Mouse (Mus musculus) heart, adult 9 months (tissue): ENCODE data around the gene Gpank1.
A peak's percentile ranks its signal among the peaks of the same experiment; 100 is the strongest.
"Not testable (repeated sequence)": the region's sequence is repeated elsewhere in the genome, so short reads cannot be mapped to it uniquely, and the experiment has no call there.

ENCODE experiments used
- DNase-seq, 2 experiments: peaks; one replicate each; pipeline ENCODE4 v3.0.0; 2022; ENCODE audit warnings: low spot score in 2 of 2

Gpank1 gene

DNA sequence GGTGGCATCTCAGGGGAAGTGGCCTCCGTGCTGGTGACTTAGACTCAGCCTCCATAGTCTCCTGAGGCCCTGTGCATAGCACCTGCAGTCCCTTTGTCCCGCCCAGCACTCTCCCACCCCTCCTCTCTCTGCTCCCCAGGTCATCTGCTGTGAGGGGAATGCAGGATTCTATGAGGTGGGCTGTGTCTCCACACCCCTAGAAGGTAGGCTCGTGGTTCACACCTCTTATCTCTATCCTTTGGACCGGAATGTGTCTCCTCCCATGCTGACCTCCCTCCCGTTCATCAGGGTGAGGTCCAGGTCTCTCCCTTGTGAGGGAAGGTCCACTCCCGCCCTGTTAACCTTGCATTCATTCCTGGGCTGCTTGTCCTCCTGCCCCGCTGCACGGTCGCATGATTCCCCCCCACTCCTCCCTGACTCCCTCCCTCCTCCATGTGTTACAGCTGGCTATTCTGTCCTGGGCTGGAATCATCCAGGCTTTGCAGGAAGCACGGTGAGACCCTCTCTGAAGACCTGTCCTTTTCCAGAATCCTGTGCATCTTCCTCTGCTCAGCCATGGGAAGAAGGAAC is 21.0 kb upstream of the Gpank1 start:
- DNase-seq: no peak

DNA sequence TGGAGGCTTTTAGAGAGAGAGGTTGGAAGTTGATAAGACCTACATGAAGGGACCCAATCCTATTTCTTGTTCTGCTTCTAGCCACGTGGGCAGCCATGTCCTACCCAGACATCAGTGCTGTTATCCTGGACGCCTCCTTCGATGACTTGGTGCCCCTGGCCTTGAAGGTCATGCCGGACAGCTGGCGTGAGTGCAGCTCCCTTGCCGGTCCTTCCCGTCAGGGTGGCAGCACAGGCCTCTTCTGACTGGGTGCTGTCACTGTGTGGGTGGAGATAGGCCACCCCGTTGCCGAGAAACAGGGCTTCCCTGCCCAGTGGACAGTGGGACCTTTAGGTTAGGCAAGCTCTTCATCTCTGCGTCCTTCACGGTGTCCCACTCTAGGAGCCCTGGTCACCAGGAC is 20.1 kb upstream of the Gpank1 start:
- no peak for DNase-seq

DNA sequence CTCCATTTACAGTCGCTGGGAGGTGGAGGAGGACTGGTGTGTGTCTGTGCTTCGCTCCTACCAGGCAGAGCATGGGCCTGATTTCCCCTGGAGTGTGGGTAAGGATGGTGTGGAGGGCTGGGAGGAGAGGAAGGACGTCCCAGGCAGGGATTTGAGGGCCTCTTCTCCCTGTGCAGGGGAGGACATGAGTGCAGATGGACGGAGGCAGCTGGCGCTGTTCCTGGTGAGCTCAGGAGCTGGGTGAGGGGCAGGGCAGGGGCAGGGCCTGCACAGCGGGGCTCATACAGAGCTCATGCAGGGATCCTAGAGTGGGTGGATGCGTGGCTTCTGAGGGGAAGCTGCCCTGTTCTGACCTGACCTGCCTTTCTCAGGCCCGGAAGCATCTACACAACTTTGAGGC is 19.0 kb upstream of the Gpank1 start:
- DNase-seq: no peak

DNA sequence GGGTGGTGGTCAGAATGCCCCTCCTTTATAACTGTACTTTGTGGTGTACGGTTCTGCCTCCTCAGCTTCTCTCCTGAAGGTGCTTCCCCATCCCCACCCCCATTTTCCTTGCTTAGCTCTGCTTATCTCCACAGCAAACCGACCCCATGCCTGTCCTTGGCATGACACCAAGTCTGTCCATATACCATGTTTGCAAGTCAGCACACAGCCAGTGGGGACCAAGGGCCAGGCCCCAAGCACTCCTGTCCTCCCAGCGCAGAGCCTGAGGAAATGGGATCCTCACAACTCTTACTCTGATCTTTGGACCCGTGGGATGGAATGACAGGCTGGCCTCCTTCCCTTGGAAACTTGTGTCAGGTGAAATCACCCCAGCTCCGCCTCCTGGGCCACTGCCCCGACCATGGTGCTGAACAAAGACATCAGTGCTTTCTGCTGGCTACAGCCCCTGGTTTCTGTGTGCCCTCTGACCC is 18.0 kb upstream of the Gpank1 start:
- no peak for DNase-seq

DNA sequence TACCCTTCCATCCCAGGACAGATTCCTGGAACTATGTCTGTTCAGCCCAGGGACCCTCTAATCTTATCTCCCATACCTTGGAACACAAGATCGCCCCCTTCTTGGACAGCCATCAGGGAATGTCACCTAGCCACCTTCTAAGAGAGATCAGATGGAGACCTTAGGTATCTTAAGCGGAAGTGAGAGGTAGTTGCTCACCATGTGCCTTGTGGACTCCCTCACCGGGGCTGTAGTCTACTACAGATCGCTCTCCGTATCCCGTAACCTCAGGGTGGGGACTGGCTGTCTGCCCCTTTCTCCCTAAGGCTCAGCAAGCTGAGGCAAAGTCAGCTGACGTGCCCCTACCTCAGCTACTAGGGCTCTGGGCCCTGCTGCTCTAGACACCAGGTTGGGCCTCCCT is 17.2 kb upstream of the Gpank1 start:
- DNase-seq: no peak

DNA sequence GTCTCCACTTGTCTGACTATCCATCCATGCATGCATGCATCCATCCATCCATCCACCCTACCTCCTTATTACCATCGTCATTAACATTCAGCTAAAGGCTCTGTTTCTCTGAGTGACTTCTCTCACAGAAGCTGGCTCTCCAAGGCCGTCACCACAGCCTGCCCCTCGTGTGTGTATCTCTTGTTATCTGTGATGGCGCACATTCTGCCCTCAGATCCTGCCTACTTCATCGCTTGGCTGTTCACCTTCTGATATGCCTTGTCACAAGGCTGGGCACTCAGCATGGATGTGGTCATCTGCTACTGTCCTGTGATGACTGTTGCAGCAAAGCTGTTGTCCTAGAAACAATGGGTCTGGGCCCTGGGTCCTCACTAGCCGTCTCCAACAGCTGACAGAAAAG is 16.5 kb upstream of the Gpank1 start:
- DNase-seq: no peak

DNA sequence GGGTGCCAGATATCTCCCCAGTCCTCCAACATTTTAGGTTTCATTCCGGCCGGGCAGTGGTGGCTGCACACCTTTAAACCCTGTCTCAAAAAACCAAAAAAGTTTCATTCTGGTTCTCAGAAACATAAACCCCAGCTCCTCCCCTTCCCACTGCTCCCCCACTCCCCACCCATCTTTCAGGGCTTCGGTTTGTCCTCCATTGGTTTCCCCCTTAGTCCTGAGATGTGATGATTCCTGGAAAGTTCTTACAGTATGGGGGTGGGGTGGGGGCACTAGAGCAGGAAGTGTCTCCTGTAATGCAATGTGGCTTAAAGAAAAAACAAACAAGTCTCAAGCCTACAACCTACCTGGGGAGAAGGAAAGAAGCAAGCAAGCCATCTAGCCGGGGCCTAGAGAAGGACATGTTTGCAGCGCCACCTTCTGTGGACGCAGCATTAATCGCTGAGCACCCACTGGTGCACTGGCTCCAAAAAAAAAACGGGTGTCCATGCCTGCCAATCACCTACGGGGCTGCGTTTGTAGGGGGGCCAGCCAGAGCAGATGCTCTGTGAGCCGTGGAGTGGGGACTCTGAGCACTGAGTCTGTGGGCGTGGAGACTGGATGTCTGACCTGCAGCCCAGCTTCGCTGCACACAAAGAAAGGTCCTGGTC is 15.4 kb upstream of the Gpank1 start:
- DNase-seq: no peak

DNA sequence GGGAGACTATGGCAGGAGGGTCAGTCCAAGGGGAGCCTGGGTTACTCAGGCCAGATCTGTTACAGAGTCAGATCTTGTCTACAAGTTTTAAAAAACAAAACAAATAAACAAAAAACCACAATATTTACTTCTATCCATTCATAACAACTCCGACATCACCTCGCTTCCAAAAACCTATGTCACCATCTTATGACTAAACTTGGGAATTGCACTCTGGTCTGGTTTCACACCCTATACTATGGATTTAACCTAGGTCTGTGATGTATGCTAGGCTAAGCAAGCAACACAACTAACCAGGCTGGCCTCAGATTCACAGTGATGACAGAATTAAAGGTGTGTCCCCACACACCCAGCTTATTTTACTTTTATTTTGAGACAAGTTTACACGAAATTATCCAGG is 14.7 kb upstream of the Gpank1 start:
- DNase-seq: no peak

DNA sequence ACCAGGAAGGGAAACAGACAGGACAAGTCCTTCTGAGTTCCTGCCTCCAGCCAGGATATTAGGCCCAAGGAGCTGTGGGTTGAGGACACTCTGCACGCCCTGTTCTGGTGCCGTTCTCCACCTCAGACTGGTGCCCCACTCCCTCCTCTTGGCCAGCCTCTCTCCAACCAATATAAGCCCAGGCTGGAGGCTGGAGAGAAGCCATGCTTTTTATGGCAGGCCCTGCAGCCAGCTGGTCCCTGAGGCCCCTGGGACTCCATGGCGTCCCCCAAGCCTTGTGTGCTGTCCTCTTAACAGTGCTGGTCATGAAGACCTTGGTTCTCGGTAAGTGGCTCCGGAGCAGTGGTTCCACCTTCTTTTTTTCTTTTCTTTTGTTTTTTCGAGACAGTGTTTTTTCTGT is 13.2 kb upstream of the Gpank1 start, which contains the start of gene Ly6g5c:
Gene Ly6g5c (plus strand): TSS at position 183 of the 400 bp plus-strand sequence.
- no peak for DNase-seq

DNA sequence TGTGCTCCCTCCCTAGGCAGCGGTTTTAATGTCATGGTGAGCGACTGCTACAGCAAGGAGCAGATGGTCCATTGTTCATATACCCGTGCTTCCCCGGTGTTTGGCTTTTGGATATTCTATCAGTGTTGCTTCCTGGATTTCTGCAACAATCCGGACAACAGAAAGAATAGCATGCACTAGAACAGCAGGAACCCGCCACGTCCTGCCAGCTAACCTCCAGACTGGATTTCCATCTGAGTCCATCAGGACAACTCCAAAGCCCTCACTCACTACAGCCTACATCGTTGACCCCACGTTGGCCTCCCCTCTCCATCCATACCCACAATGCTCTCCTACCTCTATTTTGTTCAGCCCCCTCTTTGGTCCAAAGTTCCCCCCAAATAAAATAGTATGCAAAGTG is 9.5 kb upstream of the Gpank1 start:
- DNase-seq: no peak

DNA sequence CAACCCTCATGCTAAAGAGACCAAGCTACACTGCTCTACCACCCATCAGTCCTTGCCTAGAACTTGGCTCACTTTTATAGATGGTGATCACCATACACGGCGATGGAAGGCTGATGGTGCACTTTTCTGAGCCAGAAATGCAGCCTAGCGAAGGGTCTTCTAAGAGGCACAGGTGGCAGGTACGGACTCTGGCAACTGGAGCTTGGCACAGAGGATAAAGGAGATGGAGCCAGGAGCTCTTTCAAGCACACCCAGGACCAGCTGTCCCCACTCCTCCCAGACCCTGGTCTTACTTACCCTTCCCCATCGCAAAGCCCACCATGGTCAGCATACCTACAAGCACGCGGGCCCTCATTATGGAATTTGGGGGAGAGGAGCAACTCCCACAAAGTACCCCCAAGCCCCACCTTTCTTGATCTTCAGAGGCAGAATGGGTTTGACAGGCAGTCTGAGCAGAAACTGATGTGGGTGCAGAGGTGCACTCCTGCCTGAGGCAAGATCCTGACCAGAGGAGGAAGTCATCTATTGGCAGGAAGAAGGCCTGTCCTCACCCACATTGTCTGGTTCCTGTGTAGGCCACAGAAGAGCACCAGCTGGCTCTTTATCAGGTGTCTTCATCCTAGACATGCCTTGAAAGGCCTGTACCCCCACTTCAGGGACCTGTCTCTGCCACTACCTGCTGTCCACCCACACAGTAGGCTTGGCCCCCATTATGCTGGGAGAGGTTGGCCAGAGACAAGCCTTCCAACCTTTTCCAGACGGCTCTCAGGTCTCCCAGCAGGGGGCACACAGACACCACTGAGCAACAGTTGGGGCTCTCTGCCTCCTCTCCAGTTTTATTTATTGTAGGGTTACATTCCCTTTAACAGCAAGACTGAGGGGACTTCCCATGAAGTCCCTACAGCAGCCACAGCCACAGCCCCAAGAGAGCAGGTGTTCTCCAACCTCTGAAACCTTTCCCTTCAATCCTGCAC is 5.9 kb upstream of the Gpank1 start, which contains the start of gene Ly6g5b:
Gene Ly6g5b (minus strand): TSS at position 383 of the 974 bp plus-strand sequence.
- no peak for DNase-seq

DNA sequence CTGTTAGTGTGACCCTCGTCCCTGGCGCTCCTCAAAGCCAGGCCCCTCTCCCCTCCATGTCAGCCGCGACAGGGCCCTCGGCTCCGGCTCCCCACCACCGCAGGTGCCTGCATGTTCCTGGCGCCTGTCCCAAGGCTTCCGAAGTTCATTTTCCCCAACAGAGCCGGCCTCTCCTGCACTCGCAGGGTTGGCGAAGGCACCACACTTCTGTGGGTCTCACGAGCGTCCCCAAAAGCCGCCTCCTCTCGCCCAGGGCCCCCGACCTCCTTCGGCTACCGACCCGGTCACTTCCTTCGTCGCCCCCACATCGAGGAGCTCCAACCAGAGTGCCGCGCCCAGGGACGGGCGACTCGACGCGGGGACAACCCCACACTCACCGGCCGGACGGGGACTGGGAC is 511 bp upstream of the Gpank1 start:
- DNase-seq: no peak

DNA sequence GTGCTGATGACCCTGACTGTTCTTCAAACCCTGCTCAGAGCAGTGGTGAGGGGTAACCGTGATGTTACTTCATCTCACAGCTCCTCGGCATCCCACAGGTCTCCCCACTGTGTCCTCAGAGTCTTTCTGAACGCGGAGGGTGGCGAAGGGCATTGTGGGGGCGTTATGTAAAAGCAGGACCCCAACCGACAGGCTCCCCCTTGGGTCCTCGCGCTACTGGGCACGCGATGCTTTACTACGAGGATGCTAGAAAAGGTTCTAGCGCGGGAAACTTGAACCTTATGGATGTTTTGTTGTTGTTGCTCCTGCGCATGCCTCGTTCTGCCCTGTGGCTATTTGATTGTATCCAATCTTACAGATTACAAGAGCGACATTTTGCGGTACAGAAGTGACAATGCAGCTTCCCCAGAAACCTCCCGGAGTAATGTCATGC is 632 bp downstream of the Gpank1 start, which contains the start of gene Csnk2b:
Gene Csnk2b (minus strand): TSS at position 183 of the 433 bp plus-strand sequence.
- peak; percentile 31 to 39 for DNase-seq

DNA sequence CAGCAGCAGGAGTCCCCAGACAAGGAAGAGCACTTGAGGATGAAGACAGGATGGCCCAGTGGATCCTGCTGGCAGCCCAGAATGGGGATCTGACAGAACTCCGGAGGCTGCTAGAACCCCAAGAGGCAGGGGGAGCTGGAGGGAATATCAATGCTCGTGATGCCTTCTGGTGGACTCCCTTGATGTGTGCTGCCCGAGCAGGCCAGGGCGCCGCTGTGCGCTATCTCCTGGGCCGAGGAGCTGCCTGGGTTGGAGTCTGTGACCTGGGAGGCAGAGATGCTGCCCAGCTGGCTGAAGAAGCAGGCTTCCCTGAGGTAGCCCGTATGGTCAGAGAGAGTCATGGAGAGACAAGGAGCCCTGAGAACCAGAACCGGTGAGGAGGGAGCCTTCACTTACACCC is 2.0 kb downstream of the Gpank1 start:
- not testable (repeated sequence) for DNase-seq

DNA sequence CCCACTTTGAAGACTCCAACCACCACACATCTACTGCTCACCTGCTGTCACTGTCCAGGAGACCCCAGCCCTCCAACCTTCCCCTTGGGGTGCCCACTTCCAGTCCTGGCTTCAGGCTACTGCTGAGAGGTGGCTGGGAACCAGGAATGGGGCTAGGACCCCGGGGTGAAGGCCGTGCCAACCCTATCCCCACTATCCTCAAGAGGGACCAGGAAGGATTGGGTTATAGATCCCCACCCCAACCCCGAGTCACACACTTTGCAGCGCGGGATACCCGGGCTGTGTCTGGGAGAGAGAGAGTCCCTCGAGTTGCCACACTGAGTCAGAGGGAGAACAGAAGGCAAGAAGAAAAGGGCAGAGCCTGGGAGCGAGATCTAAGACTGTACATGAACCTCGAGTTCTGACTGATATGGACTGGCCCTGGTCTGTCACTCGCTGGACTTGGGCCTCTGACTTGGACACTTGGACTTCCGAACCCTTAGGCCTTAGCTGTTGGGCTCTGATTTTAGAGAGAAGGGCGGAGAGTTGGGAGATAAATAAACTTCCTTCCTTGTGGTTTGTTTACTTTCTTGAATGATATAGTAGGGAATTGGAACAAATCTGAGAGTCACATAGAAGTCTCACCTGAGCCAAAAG is 3.1 kb downstream of the Gpank1 start:
- DNase-seq: not testable (repeated sequence)

DNA sequence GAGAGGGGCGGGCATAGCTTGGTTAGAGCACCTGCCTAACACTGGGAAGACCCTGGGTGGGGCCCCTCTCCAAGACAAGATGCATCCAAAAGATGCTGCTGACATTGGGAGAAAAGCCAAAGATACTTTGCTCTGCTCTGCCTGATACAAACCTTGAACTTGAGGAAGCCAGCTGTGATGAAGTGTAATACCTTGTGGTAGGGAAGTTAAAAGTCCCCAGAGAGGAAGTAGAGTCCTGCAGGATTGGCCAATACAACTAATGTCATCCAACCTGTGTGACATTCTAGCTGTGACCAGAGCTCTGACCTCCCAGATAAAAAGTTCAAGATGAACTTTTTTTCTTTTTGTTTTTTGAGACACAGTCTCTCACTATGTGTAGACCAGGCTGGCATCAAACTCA is 3.8 kb downstream of the Gpank1 start:
- DNase-seq: no peak

DNA sequence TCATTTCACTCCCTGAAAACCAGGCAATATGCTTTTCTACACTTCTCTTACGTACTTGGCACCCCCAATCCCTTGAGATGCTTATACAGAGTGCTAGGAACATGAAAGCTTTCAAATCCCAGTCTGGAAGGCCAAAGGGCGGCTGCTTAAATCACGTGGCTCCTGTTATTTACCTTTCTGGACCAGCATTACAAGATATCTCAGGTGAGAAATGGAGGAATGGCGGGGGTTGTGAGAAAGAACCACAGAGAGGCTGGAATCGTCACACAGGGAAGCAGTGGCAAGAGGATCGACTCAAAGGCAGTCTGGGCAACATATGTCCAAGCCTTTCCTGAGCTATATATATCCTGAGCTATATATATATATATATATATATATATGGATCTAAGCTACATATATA is 4.3 kb downstream of the Gpank1 start:
- no peak for DNase-seq

DNA sequence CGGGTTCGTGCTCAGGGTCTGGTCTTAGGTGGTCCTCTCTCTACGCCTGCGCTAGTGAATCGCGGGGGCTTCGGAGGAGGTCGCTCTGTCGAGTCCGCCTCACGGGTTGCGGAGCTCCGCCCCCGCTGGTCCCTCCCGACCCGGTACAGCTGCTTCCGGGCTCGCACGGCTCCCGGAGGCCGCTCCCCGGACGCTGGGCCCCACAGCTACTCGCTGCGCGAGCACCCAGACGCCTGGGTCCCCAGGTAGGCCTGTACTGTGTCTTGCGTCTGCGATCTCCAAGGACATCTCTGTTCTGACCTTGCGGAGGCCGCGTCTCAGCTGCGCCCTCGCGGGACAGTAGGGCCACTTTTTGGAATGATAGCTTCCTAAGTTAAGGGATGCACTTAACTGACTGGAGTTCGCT is 5.0 kb downstream of the Gpank1 start, which contains the start of gene D17H6S53E:
Gene D17H6S53E (plus strand): TSS at position 168 of the 406 bp plus-strand sequence.
- peak; percentile 81 to 82 for DNase-seq

DNA sequence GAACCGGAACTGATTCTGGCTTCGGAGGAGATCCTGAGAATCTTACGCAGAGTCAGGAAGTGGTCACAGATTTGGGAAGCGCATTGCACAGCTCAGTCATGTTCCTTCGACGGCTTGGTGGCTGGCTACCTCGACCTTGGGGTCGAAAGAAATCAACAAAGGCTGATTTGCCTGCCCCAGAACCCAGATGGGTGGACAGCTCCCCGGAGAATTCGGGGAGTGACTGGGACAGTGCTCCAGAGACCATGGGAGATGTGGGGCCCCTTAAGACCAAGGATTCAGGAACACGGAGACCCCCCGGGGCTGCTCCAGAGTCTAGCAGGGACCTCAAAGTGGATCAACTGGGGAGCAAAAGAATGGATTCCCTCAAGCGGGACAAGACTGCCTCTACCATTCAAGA is 5.8 kb downstream of the Gpank1 start:
- DNase-seq: no peak

DNA sequence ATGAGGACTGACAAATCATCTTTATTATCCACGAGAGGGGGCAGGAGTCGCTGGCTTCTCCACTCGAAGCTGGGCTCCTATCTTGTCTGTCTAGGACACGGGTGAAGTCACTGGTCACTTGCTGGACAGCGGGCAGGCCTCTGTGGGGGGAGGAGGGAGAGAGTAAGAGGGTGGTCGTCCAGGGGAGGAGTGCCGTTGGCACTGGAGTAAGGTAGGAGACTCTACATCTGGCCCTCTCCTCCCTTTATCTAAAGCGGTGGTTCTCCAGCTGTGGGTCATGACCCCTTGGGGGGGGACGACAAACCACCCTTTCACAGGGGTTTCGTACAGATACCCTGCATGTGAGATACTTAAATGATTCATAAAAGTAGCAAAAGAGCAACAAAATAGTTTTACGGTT is 7.7 kb downstream of the Gpank1 start:
- DNase-seq: no peak

DNA sequence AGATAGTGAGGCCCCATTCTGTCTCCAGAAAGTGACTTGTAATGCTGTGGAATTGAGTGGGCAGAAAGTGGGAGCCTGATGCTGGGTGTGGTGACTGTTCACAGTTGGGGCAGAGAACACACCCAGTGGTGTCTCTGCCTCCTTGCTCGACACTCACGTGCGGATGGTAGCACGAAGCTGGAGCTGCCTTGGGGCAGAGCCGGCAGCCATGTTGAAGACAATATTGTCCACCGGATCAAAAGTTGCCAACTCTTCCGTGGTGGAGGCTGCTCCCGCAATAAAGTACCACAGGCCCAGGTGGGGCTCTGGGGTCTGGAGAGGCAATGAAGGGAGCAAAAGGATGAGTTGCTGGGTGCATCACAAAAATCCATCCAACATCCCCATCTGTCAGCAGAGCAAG is 9.8 kb downstream of the Gpank1 start:
- DNase-seq: no peak
